Mouse (Mus musculus): ENCODE data around the gene Tbc1d5.

- TF ChIP-seq CTCF (IDR thresholded peaks at IDR 0.05; ENCODE audit: low read depth), result no peak
- TF ChIP-seq EP300 (IDR thresholded peaks at IDR 0.05; ENCODE audit: low read depth), result no peak
Observed at GRCm38 (mm10) chr17:50990770-50991405, 188.3 kb downstream of the Tbc1d5 start.
